Mouse (Mus musculus): ENCODE data around the gene 2210010C04Rik.

The 2210010C04Rik gene

GRCm38 (mm10) chr6:41035409-41035808 lies at the start of gene 2210010C04Rik:
Gene 2210010C04Rik, minus strand, starts transcription at chr6:41035509.
- DNase-seq (ENCODE audit: extremely low spot score, low spot score) = no peak

- DNase-seq (ENCODE audit: extremely low spot score, low spot score) = no peak
Observed at GRCm38 (mm10) chr6:41080121-41080520, 44.8 kb upstream of the 2210010C04Rik start.

- no peak for DNase-seq (ENCODE audit: extremely low spot score, low spot score)
Observed at GRCm38 (mm10) chr6:41078539-41079303, 43.4 kb upstream of the 2210010C04Rik start.

- no peak for DNase-seq (ENCODE audit: extremely low spot score, low spot score)
Observed at GRCm38 (mm10) chr6:41075753-41076152, 40.4 kb upstream of the 2210010C04Rik start.

- DNase-seq (ENCODE audit: extremely low spot score, low spot score) = no peak
Observed at GRCm38 (mm10) chr6:41063332-41063731, 28.0 kb upstream of the 2210010C04Rik start.

GRCm38 (mm10) chr6:41062746-41063145 lies 27.4 kb upstream of the 2210010C04Rik start:
- DNase-seq (ENCODE audit: extremely low spot score, low spot score) = no peak

- no peak for DNase-seq (ENCODE audit: extremely low spot score, low spot score)
Observed at GRCm38 (mm10) chr6:41062081-41062480, 26.8 kb upstream of the 2210010C04Rik start.

- DNase-seq (ENCODE audit: extremely low spot score, low spot score) = no peak
Observed at GRCm38 (mm10) chr6:41061085-41061484, 25.8 kb upstream of the 2210010C04Rik start.

- no peak for DNase-seq (ENCODE audit: extremely low spot score, low spot score)
Observed at GRCm38 (mm10) chr6:41057653-41058052, 22.3 kb upstream of the 2210010C04Rik start.

- DNase-seq (ENCODE audit: extremely low spot score, low spot score) = peak; percentile 53
Observed at GRCm38 (mm10) chr6:41055581-41055980, 20.3 kb upstream of the 2210010C04Rik start.

GRCm38 (mm10) chr6:41054379-41054778 lies 19.1 kb upstream of the 2210010C04Rik start:
- no peak for DNase-seq (ENCODE audit: extremely low spot score, low spot score)

GRCm38 (mm10) chr6:41051824-41052223 lies 16.5 kb upstream of the 2210010C04Rik start:
- no peak for DNase-seq (ENCODE audit: extremely low spot score, low spot score)

GRCm38 (mm10) chr6:41048602-41049001 lies 13.3 kb upstream of the 2210010C04Rik start:
- DNase-seq (ENCODE audit: extremely low spot score, low spot score) = no peak

GRCm38 (mm10) chr6:41047961-41048360 lies 12.7 kb upstream of the 2210010C04Rik start:
- no peak for DNase-seq (ENCODE audit: extremely low spot score, low spot score)

- DNase-seq (ENCODE audit: extremely low spot score, low spot score) = no peak
Observed at GRCm38 (mm10) chr6:41047202-41047601, 11.9 kb upstream of the 2210010C04Rik start.

- DNase-seq (ENCODE audit: extremely low spot score, low spot score) = no peak
Observed at GRCm38 (mm10) chr6:41046553-41046952, 11.2 kb upstream of the 2210010C04Rik start.

GRCm38 (mm10) chr6:41044753-41045152 lies 9.4 kb upstream of the 2210010C04Rik start:
- DNase-seq (ENCODE audit: extremely low spot score, low spot score) = no peak

- DNase-seq (ENCODE audit: extremely low spot score, low spot score) = no peak
Observed at GRCm38 (mm10) chr6:41044314-41044713, 9.0 kb upstream of the 2210010C04Rik start.

- DNase-seq (ENCODE audit: extremely low spot score, low spot score) = no peak
Observed at GRCm38 (mm10) chr6:41032802-41033201, 2.5 kb downstream of the 2210010C04Rik start.

GRCm38 (mm10) chr6:41032231-41032630 lies 3.1 kb downstream of the 2210010C04Rik start:
- no peak for DNase-seq (ENCODE audit: extremely low spot score, low spot score)

GRCm38 (mm10) chr6:41030821-41031220 lies 4.5 kb downstream of the 2210010C04Rik start:
- DNase-seq (ENCODE audit: extremely low spot score, low spot score) = no peak

- no peak for DNase-seq (ENCODE audit: extremely low spot score, low spot score)
Observed at GRCm38 (mm10) chr6:41027053-41027452, 8.3 kb downstream of the 2210010C04Rik start.
